Mouse (Mus musculus): ENCODE results near the gene Scn11a. TPM values are rescaled to one million over a fixed set of nuclear protein-coding genes. Genes with fewer than 3 reads are reported as not detected.

Gene Scn11a
- polyA plus RNA-seq, 1 experiment from 2014 or later: 0.04 TPM

- H3K36me3 ChIP-seq (ENCODE audit: insufficient read depth): no peaks in the 10 kb centered on the region
- WGBS: 78% methylated on average over 3 of the region's 3 CpGs
- H3K27ac ChIP-seq (ENCODE audit: low read depth): no peak overlapping the region
- H3K4me3 ChIP-seq (ENCODE audit: low read depth, low read length): no peak overlapping the region
- H3K9ac ChIP-seq: no peak overlapping the region
- no peaks in the 10 kb centered on the region for H3K9me3 ChIP-seq (ENCODE audit: low read depth, low read length)
- DNase-seq: no peak
- TF ChIP-seq CTCF (IDR thresholded peaks at IDR 0.05; ENCODE audit: low read depth): peak; percentile 31; the same call in 1 of the 2 replicates
- ATAC-seq (ENCODE audit: insufficient read depth): no peak
- no peak overlapping the region for H3K4me2 ChIP-seq
- H3K4me1 ChIP-seq (ENCODE audit: insufficient read depth): no peaks in the 10 kb centered on the region
- H3K27me3 ChIP-seq (ENCODE audit: insufficient read depth, low read length): no peaks in the 10 kb centered on the region
These were observed 65.0 kb downstream of the Scn11a start for GRCm38 (mm10) chr9:119760226-119760625.

- Histone ChIP-seq H3K36me3 (ENCODE audit: insufficient read depth) (no peaks in the 10 kb centered on the region), H3K27ac (ENCODE audit: low read depth) (no peak overlapping the region), H3K4me2 (no peak overlapping the region), H3K4me3 (ENCODE audit: low read depth, low read length) (no peak overlapping the region), H3K27me3 (ENCODE audit: insufficient read depth, low read length) (no peaks in the 10 kb centered on the region), H3K9me3 (ENCODE audit: low read depth, low read length) (no peaks in the 10 kb centered on the region), H3K9ac (no peak overlapping the region), H3K4me1 (ENCODE audit: insufficient read depth) (no peaks in the 10 kb centered on the region)
- TF ChIP-seq CTCF (IDR thresholded peaks at IDR 0.05; ENCODE audit: low read depth): 0 out of 2 replicates have a peak, but pooled peaks have one; percentile 16
- no peak for ATAC-seq (ENCODE audit: insufficient read depth)
- 86% methylated on average over 1 of the region's 1 CpGs for WGBS
- no peak for DNase-seq
These were observed 65.8 kb downstream of the Scn11a start for GRCm38 (mm10) chr9:119759457-119759856.

DNA sequence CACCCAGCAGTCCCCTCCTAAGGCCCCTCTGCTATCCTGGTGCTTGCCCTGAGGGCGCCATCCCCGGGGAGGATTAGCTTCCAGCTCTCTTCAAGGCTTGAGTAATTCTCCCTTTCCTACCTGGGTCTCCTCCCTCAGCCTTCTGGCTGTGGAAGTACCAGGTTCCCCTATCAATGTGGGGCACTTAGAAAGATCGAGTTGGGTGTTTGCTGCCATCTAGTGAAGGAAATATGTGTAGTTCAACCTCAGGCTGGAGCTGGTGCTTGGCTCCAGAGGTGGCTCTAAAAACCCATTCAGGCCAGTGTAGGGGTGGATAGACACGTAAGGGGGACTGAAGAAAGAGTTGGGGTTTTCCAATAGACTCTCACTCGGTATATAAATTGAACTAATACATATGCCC, 73.7 kb downstream of the Scn11a start:
- 11% methylated on average over 5 of the region's 5 CpGs for WGBS
- no peak for ATAC-seq (ENCODE audit: insufficient read depth)
- DNase-seq: peak; percentile 79
- peak; percentile 65 for TF ChIP-seq CTCF (IDR thresholded peaks at IDR 0.05; ENCODE audit: low read depth)
- no peaks in the 10 kb centered on the region for H3K36me3 ChIP-seq (ENCODE audit: insufficient read depth)
- H3K9me3 ChIP-seq (ENCODE audit: low read depth, low read length): peaks cover 3% of the 10 kb centered on the region; the same call in 1 of the 2 replicates
- no peak overlapping the region for H3K9ac ChIP-seq
- H3K27me3 ChIP-seq (ENCODE audit: insufficient read depth, low read length): no peaks in the 10 kb centered on the region
- no peak overlapping the region for H3K4me2 ChIP-seq
- no peaks in the 10 kb centered on the region for H3K4me1 ChIP-seq (ENCODE audit: insufficient read depth)
- H3K27ac ChIP-seq (ENCODE audit: low read depth): no peak overlapping the region
- no peak overlapping the region for H3K4me3 ChIP-seq (ENCODE audit: low read depth, low read length)

- ATAC-seq (ENCODE audit: insufficient read depth): peak; percentile 76; the same call in 1 of the 2 replicates
- Histone ChIP-seq H3K4me3 (ENCODE audit: low read depth, low read length) (no peak overlapping the region), H3K9ac (no peak overlapping the region), H3K27ac (ENCODE audit: low read depth) (no peak overlapping the region), H3K9me3 (ENCODE audit: low read depth, low read length) (peaks cover 3% of the 10 kb centered on the region; the same call in 1 of the 2 replicates), H3K4me1 (ENCODE audit: insufficient read depth) (no peaks in the 10 kb centered on the region), H3K27me3 (ENCODE audit: insufficient read depth, low read length) (no peaks in the 10 kb centered on the region), H3K4me2 (no peak overlapping the region), H3K36me3 (ENCODE audit: insufficient read depth) (no peaks in the 10 kb centered on the region)
- peak; percentile 54 for DNase-seq
- no peak for TF ChIP-seq CTCF (IDR thresholded peaks at IDR 0.05; ENCODE audit: low read depth)
- 47% methylated on average over 9 of the region's 9 CpGs for WGBS
These were observed 76.1 kb downstream of the Scn11a start for GRCm38 (mm10) chr9:119749112-119749511.

DNA sequence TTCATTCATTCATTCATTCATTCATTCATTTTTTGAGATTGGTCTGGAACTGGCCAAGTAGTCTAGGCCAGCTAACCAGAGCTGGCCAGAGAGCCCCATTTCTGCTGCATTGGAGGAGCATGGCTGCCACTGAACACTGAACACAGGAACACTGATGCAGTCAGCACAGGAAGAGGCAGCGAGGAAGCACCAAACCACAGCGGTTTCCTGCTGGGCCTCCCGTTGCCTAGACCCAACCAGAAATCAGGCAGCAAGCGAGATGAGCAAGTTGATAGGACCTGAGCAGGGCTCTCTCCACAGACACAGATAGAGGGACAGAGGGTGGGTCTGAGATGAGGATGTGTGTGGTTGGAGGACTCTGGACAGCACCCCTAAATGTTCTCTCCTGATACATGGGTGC, 81.4 kb downstream of the Scn11a start:
- Histone ChIP-seq H3K4me2 (no peak overlapping the region), H3K27ac (ENCODE audit: low read depth) (no peak overlapping the region), H3K27me3 (ENCODE audit: insufficient read depth, low read length) (no peaks in the 10 kb centered on the region), H3K9me3 (ENCODE audit: low read depth, low read length) (peaks cover 3% of the 10 kb centered on the region; the same call in 1 of the 2 replicates), H3K9ac (no peak overlapping the region), H3K36me3 (ENCODE audit: insufficient read depth) (no peaks in the 10 kb centered on the region), H3K4me1 (ENCODE audit: insufficient read depth) (no peaks in the 10 kb centered on the region), H3K4me3 (ENCODE audit: low read depth, low read length) (no peak overlapping the region)
- TF ChIP-seq CTCF (IDR thresholded peaks at IDR 0.05; ENCODE audit: low read depth): no peak
- DNase-seq: no peak
- 70% methylated on average over 4 of the region's 4 CpGs for WGBS
- ATAC-seq (ENCODE audit: insufficient read depth): no peak

DNA sequence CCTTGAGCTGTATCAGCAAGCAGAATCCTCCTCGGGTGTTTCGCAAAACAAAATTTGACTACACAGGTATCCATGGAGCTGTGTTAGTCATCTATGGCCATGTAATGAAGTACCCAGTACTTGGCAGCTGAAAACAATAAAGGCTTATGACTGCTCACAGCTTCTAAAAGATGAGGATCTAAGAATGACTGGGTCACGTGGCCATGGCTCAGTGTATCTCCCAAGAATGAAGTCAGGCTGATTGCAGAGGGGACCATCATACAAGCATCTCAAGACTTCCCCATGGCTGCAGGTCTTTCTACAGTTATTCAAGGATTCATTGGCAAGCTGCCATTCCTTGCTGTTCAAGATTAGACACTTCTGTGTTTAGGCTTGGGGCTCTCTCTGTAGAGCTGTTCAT, 81.9 kb downstream of the Scn11a start:
- WGBS: 80% methylated on average over 3 of the region's 3 CpGs
- H3K9ac ChIP-seq: no peak overlapping the region
- no peak overlapping the region for H3K27ac ChIP-seq (ENCODE audit: low read depth)
- H3K36me3 ChIP-seq (ENCODE audit: insufficient read depth): no peaks in the 10 kb centered on the region
- peak; percentile 48 for DNase-seq
- H3K4me1 ChIP-seq (ENCODE audit: insufficient read depth): no peaks in the 10 kb centered on the region
- peaks cover 3% of the 10 kb centered on the region; the same call in 1 of the 2 replicates for H3K9me3 ChIP-seq (ENCODE audit: low read depth, low read length)
- TF ChIP-seq CTCF (IDR thresholded peaks at IDR 0.05; ENCODE audit: low read depth): no peak
- no peak for ATAC-seq (ENCODE audit: insufficient read depth)
- H3K4me3 ChIP-seq (ENCODE audit: low read depth, low read length): no peak overlapping the region
- no peaks in the 10 kb centered on the region for H3K27me3 ChIP-seq (ENCODE audit: insufficient read depth, low read length)
- H3K4me2 ChIP-seq: no peak overlapping the region

DNA sequence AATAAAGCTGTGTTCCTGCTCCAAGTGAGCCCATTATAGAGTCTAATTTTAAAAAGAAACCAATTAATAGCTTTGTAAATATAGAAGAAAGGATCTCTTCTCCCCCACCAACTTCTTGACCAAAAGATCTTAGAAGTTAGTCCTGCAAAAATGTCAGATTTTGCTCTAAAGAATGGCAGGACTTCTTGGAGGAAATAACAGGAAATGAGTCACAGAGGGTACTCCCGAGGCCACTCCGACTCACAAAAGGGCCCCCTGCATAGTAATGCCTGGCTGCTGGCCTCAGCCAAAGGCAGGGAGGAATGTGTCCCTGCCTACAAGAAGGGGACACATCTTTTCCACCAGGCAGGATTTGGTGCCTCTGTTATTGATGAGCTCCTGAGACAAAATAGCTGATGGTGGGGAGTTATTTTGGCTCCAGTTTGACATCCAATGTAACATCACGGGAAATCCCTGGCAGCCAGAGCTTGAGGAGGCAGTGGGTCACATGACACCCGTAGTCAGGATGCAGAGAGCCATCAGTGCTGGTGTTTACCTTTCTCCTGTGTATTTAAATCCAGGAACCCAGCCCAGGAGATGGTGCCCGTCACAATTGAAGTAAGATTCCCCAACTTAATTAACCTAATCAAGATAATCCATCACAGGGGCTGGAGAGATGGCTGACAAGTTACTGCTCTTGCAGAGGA, 84.0 kb downstream of the Scn11a start:
- no peaks in the 10 kb centered on the region for H3K27me3 ChIP-seq (ENCODE audit: insufficient read depth, low read length)
- TF ChIP-seq CTCF (IDR thresholded peaks at IDR 0.05; ENCODE audit: low read depth): no peak
- no peak for DNase-seq
- H3K4me2 ChIP-seq: no peak overlapping the region
- no peak overlapping the region for H3K9ac ChIP-seq
- H3K27ac ChIP-seq (ENCODE audit: low read depth): no peak overlapping the region
- H3K4me1 ChIP-seq (ENCODE audit: insufficient read depth): no peaks in the 10 kb centered on the region
- 28% methylated on average over 5 of the region's 5 CpGs for WGBS
- H3K4me3 ChIP-seq (ENCODE audit: low read depth, low read length): no peak overlapping the region
- no peak for ATAC-seq (ENCODE audit: insufficient read depth)
- no peaks in the 10 kb centered on the region for H3K9me3 ChIP-seq (ENCODE audit: low read depth, low read length)
- H3K36me3 ChIP-seq (ENCODE audit: insufficient read depth): no peaks in the 10 kb centered on the region

Data from lung, embryonic 14.5 days (tissue).